Mouse (Mus musculus): ENCODE results near the gene Elmod3. TPM values are rescaled to one million over a fixed set of nuclear protein-coding genes. Genes with fewer than 3 reads are reported as not detected.
A peak's percentile ranks its signal among the peaks of the same experiment; 100 is the strongest.

The Elmod3 gene
- total RNA-seq, 2 experiments from 2014 or later: 11.6 to 12.6 TPM

DNA sequence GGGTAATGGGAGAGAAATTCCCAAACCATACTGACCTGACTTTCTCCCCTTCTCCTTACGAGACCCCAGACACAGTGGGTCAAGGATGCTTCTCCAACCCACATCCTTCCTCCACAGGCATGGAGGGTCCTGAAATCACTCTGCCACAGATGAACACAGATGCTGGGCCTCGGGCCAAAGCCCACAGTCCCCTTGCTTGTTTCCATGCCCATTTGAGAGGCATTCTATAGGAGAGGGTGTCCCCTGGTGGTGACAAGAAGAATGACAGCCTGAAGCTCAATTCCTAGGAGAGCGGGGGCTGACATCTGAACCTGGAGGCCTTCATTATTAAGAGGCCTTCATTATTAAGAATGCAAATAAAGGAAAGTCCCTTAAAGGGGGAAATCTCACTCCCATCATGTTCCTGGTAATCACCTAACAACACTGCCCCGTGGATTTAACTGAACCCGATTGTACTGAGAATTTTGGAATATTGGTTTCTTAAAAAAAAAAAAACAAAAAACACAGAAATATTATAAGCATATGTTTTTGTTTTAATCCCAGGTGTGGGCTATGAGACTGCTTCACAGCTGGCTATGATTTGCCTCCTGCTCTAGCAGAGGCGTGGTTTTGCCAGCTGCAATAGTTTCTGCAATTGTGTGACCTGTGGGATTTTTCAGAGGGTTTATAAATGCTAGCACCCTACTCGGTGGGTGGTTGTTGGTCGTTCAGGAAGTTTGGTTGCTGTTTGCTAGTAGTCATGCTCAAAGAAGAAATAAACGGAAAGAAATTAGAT, 64.0 kb downstream of the Elmod3 start:
- peak; percentile 62 to 83 for DNase-seq

DNA sequence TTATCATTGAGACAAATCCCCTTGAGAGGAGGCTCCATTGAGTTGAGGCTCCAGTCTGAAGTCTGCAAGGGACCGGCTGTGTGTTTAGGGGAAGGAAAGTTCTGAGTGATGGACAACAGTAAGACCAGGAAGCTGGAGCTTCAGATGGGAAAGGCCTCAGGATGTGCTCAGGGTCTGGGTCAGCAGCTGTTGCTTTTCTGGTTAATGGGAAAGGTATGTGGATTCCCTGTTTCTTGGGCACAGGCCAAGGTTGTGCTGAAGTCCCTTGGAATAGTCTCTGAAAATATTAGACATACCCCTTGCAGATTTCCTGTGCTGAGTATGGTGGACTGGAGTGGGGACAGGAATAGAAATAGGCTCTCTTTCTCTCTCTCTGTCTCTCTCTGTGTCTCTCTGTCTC, 64.7 kb downstream of the Elmod3 start:
- DNase-seq: peak in 1 of 2 experiments; percentile 46

DNA sequence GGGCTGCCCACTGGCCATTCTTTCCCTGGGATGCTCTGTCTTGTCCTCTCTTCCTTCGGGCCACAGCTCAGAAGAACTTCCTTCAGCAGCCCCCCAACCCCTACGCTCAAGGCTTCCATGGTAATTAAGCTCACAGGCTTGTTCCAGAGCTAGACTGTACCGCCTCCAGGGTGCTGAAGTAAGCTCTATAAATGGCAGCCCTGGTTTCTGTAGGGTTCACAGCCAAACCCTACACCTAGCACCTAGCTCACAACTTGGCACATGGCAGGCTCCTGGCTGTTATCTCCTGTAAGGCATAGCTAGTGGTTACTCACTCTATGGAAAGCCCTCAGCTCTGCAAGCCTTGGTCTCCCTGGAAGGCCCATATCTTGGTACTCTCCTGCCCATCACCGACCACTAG, 65.6 kb downstream of the Elmod3 start:
- DNase-seq: no peak

DNA sequence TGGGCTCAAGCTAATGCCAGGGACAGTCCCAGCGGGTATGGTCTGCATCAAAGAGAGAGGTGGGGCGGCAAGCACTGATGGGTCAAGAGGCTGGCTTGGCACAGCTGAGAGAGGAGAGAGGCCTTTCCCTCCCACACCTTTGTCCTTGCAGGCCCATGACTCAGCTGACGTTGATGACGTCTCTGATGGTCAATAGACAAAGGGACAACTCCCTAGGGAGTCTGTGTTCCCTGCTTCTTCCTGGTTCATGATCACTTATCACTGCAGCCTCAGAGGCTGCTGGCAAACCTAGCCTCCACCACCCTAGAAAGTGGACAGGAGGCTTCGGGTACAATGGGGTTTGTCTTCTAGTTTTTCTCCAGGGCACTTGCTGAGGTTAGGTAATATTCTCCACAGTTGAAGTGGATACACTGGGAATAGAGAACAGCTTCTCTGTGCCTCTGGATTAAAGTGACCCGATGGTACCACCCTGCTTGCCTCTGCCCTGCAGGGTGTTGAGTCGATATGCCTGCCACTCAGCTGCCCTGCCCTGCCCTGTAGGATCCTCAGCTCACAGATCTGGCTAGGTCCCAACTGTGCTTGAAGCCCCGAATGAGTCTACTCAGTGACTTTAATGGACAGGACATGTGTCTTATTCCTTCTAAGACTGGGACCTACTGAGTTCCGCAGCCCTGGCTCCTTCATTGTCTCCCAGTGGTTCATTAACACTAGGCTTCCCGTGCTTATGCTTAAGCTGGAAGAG, 69.6 kb downstream of the Elmod3 start:
- DNase-seq: peak; percentile 58 to 80

DNA sequence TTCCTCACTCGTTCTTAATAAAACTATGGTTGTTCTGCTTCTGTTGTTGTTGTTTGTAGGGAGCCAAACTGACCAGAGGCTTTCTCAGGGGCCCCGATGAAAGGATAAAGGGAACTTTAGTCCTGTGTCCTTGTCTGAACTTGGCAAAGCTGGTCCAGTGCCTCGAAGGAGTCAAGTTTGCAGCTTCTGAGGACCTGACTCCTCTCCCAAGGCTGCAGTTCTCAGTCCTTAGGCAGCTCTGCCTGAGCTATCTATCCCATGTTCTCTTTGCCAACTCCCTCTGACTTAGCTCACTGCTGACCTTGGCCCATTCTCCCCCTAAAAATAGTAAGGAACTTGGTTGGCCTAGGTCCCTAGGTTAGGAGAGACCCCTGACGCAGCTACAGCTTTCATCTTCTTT, 71.1 kb downstream of the Elmod3 start:
- DNase-seq: no peak

DNA sequence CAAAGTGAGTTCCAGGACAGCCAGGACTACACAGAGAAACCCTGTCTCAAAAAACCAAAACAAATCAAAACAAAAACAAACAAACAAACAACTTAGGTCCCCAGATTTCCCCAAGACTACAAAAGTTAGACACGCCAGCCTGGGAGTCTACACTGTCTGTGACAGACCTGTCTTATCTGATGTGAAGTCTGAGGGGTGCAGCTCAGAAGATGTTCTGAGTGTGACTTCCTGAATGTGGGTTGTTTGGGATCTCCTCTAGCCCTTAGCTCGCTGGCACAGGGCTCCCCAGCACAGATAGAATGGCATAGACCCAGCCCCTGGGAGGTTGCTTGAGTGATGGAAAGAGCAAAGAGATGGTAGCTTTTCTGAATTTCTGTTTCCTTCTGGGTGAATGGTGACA, 74.1 kb downstream of the Elmod3 start:
- DNase-seq: no peak

DNA sequence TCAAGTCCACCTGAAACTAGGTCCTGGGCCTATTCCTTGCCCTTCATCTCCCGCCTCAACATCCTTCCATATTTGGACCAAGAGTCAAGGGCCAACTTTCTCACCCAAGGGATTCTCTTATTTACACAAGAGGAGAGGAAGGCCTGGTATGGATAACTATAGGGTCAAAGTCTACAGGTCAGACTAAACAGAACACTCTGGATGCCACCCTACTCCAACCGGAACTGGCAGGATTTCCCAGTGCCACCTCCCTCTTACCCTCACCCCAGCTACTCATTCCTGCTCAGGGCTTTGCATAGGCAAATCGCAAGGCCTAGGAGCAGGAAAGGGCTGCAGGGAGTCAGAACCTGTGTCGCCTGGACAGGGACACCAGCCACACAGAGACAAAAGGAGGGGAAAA, 75.0 kb downstream of the Elmod3 start:
- DNase-seq: no peak

DNA sequence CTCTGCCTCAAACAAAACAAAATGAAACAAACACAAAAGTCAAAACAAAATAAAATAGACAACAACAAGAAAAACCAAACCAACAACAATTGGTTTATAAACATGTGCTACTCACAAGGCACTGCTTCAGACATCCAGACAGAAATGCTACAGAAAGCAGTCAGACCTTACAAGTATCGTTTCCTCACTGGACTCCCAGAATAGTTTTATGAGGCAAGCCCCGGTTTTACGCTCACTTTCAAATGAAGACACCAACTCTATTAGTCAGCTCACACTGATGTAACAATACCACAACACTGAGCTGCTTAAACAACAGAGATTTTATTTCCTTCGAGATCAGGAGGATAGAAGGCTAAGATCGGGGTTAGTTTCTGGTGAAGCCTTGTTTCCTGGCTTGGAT, 75.9 kb downstream of the Elmod3 start:
- no peak for DNase-seq

DNA sequence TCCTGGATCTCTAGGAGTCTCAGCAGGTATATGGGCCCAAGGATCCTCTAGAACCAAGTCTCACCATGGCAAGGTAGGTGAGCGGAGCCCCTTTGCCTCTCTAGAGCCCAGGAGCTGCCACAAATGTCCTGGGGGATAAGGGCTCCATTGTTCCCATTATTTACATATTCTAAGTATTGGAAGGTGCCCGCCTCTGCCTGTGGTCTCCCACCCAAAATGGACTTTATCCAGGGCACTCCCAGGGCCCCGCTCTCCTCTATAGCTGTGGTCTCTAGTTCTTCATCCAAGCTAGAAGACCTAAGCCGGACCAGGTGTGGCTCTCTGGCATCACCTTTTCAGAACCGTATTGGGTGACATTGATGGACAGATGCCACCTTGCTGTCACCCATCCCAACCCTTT, 76.6 kb downstream of the Elmod3 start, which contains the start of gene Sh2d6:
Sh2d6 (minus strand) TSS at position 101 of the 400 bp plus-strand sequence.
- DNase-seq: no peak

DNA sequence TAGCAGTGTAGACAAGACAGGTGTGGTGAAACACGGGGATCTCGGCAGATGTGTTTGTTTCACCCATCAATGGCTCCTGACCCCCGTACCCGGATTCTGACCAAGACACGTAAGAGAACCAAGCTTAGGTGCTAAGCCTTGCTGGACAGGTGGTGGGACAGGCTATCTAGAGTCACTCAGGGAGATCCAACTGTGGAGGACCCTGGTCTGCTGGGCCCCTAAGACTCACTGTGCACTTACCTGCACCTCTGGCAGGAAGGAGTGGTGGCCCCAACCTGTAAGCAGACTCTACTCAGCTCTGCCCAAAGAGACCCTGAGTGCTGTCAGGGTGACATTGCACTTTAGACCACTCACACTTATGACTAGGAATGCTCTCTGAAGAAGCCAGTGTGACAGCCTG, 77.3 kb downstream of the Elmod3 start:
- no peak for DNase-seq

DNA sequence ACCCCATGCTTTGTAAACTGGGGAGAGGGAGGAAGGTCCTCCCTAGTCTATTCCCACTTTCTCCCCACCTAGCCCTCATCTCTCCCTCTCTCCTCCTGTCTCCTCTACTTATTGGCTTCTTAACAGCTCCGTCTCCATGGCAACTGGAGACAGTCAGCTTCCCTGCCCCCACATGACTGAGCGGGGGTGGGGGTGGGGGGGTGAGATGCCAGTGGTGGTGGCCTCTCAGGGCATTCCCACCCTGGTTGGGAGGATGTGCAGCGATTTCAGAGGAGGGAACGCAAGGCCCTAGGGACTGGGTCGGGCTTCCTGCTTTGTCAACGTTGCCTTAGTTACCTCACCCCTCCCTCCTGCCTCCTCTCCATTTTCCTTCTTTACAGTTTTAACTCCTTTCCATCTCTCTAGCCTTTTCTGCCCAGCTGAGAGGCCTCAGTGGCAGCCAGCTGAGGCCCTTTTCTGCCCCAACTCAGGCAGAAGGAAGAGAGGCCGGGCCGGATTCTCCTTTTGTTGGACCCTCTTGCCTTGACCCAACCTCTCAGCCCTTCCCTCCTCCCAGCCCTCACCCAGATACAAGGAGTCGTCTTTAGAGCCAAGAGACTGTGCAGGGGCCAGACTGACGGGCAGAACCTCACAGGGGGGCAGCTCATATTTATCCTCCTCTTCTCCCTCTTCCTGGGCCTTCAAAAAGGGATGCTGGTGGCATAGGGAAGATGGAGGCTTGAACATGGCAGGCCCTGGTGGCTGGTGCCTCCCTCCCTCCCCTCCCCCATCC, 78.1 kb downstream of the Elmod3 start:
- DNase-seq: peak; percentile 66 to 76

DNA sequence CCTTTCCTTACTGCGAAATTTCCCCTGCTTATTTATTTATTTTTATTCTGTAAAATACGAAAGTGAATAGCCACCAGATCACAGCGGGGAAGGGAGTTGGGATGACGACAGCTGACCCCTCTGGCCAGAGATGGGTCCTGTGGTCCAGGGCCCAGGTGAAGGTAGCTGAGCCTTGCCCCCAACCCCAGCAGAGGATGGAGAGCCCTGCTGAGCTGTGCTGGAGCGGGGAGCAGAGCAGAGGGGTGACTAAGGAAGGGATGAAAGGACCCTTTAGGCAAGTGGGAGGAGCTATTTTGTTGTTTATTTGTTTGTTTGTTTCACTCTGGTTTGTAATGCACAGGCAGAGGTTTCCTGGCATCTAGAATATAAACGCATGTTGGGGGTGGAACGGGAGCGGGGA, 78.9 kb downstream of the Elmod3 start:
- DNase-seq: no peak

DNA sequence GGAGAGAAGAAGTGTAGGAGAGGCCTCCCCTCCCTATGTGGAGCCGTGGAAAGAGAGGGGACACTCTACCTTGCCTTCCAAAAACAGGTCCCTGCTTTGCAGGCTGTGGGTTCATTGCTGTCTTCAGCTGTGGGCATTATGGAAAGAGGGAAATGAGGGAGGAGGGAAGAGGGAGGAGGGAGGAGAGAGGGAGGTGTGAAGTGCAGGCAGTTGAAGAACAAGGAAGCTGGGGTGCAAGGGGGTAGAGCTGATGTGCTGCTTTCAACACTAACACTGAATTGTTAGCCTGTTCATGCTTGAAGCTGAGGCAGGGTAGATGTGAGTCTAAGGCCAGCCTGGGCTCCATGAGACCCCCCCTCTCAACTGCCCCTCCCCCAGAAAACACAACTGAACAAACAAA, 79.4 kb downstream of the Elmod3 start:
- DNase-seq: no peak

Other genes with a start within 250 kb of the Elmod3 start
- 10 to 100 TPM; 20.0 to 22.6 TPM for gene Tmem150a, start 243.0 kb downstream of the Elmod3 start, total RNA-seq (2021)
- gene Rnf181, start 231.5 kb downstream of the Elmod3 start, total RNA-seq (2021): 10 to 100 TPM; 37.5 to 41.6 TPM
- 10 to 100 TPM; 48.9 to 61.5 TPM for gene Vamp5, start 217.9 kb downstream of the Elmod3 start, total RNA-seq (2021)
- gene Vamp8, start 207.7 kb downstream of the Elmod3 start, total RNA-seq (2021): 10 to 100 TPM; 70.0 to 79.6 TPM
- 10 to 100 TPM; 26.0 to 34.2 TPM for gene Ggcx, start 184.1 kb downstream of the Elmod3 start, total RNA-seq (2021)
- 100 to 1,000 TPM; 130 to 166 TPM for gene Mat2a, start 158.9 kb downstream of the Elmod3 start, total RNA-seq (2021)
- gene Sh2d6, start 76.7 kb downstream of the Elmod3 start, total RNA-seq (2021): under 1 TPM in 1 of 2 experiments, not detected in 1; 0.25 TPM
- gene Capg, start 54.0 kb downstream of the Elmod3 start, total RNA-seq (2021): 10 to 100 TPM in 1 of 2 experiments, 1 to 10 TPM in 1; 9.4 to 11.9 TPM
- gene Retsat, start 62 bp upstream of the Elmod3 start, total RNA-seq (2021): 100 to 1,000 TPM; 199 to 208 TPM
- gene Tgoln1, start 18.6 kb upstream of the Elmod3 start, total RNA-seq (2021): 10 to 100 TPM; 61.4 to 72.6 TPM
- 1 to 10 TPM; 8.2 to 9.2 TPM for gene Tcf7l1, start 190.8 kb upstream of the Elmod3 start, total RNA-seq (2021)

Data from heart, adult 18-20 months (tissue).